Mouse (Mus musculus) small intestine, adult 10 weeks (tissue): ENCODE measurements around the gene Oosp1. TPM values are rescaled to one million over a fixed set of nuclear protein-coding genes. Genes with fewer than 3 reads are reported as not detected.

Experiments
- polyA plus RNA-seq: library from polyadenylated mRNA; stranded (reverse); fragments of 350-450 nt; fragmentation: Illumina TruSeq; extraction: RNeasy Lipid Tissue Mini Kit (QIAGEN cat#74804); gene quantifications from one replicate; pipeline ENCODE4 v1.2.3, GENCODE M21; 2014; ENCODE audit warnings: low replicate concordance

The Oosp1 gene
- 0.63 TPM for polyA plus RNA-seq

GRCm38 (mm10) chr19:11690839-11691238, at the start of gene Oosp1:
Oosp1 (minus strand) TSS chr19:11691150.

DNA sequence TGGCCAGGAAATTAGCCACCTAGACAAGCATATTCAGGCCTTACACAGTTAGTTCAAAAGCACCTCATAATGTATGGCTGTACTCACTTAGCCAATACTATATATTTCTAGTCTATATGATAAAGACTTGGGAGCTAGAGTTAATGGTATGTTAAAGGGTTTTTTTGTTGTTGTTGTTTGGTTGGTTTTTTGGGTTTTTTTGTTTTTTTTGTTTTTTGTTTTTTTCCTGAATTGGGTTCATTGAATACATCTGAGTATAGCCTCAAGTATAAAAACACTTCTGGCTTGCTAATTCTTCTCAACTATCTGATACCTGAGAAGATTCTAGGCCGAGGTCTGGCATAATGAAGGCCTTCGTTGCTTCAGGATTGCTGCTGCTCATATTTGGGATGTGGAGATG, 5.8 kb upstream of the Oosp1 start, which contains the start of gene Oosp3:
TSS of gene Oosp3 (plus strand) at position 301 of the 400 bp plus-strand sequence.

DNA sequence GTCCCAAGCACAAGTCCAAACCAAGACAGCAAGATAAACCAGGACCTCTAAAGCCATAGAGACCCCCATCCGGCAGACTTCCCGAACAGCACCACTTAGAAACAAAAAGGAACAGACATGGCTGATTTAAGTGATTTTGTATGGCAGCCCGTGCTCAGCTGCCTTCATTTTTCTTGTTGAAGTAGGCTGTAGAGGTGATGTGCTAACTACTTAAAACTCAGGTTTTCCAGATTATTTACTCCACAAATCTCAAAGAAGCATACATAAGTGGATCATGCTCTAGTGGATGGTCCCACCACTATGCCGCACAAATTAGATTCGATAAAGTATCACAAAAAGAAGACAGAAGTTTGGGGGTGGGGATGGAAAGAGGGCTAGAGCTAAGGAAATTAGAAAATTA, 30.5 kb downstream of the Oosp1 start, which contains the start of gene Oosp2:
TSS of gene Oosp2 (minus strand) at position 101 of the 400 bp plus-strand sequence.

DNA sequence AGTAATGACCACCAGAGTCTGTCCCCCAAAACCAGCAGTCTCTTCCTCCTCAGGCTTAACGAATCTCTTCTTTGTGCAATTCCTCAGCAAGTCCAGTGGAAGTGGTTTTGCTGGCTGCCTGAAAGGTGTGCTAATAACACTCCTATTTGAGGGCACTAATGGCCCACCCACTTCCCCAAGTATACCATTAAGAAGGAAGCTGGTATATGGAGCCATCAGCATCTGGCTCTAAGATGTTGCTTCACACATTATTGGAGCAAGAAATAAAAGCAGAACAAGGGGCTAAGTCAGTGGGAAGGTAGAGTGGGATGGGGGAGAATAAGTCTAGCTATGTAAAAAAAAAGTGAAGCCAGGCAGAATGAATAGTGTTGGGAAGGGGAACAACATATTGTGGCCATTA, 50.2 kb downstream of the Oosp1 start, which contains the start of gene Ms4a3:
TSS of gene Ms4a3 (minus strand) at position 120 of the 400 bp plus-strand sequence.

DNA sequence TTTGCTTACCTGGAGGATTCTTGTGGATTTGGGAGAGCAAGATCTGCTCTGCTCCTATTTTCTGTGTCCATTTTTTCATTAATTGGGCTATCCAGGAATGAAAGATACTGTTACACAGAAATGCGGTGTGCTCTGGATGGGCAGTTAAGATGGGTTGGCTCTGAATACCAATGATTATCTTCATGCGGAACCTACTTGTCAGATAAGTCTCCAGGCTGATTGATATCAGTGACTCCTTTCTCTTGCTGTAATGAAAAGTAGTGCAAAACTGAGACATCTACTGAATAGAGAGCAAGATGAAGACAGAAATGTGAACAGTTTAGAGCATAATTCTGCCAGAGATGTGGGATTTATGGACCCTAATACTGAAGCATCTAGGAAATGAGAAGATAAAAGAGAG, 67.4 kb downstream of the Oosp1 start, which contains the start of gene Ms4a2:
TSS of gene Ms4a2 (minus strand) at position 169 of the 400 bp plus-strand sequence.

Other genes starting within 250 kb of the Oosp1 start
- gene Ms4a4b, start 247.6 kb downstream of the Oosp1 start, polyA plus RNA-seq: 8.9 TPM
- gene Ms4a6c, start 221.8 kb downstream of the Oosp1 start, polyA plus RNA-seq: 45.5 TPM
- 4.4 TPM for gene Gm8369, start 205.2 kb downstream of the Oosp1 start, polyA plus RNA-seq
- 24.6 TPM for gene Ms4a6b, start 174.6 kb downstream of the Oosp1 start, polyA plus RNA-seq
- 41.4 TPM for gene Ms4a4d, start 154.3 kb downstream of the Oosp1 start, polyA plus RNA-seq
- 12.8 TPM for gene Ms4a6d, start 86.3 kb downstream of the Oosp1 start, polyA plus RNA-seq
- not detected for gene Ms4a2, start 67.4 kb downstream of the Oosp1 start, polyA plus RNA-seq
- not detected for gene Ms4a3, start 50.3 kb downstream of the Oosp1 start, polyA plus RNA-seq
- not detected for gene Oosp2, start 30.6 kb downstream of the Oosp1 start, polyA plus RNA-seq
- not detected for gene Oosp3, start 5.9 kb upstream of the Oosp1 start, polyA plus RNA-seq
- 0.45 TPM for gene Gif, start 56.4 kb upstream of the Oosp1 start, polyA plus RNA-seq
- gene Mrpl16, start 79.2 kb upstream of the Oosp1 start, polyA plus RNA-seq: 25.3 TPM
- 129 TPM for gene Stx3, start 128.3 kb upstream of the Oosp1 start, polyA plus RNA-seq
- not detected for gene Olfr1417, start 148.1 kb upstream of the Oosp1 start, polyA plus RNA-seq
- gene Olfr1418, start 169.9 kb upstream of the Oosp1 start, polyA plus RNA-seq: not detected
- gene Olfr1419, start 184.0 kb upstream of the Oosp1 start, polyA plus RNA-seq: not detected
- not detected for gene Olfr1420, start 195.4 kb upstream of the Oosp1 start, polyA plus RNA-seq
- 34.9 TPM for gene Patl1, start 221.2 kb upstream of the Oosp1 start, polyA plus RNA-seq